Mouse (Mus musculus): ENCODE results near the gene Tpk1.

Gene Tpk1

GRCm38 (mm10) chr6:43475921-43476320 is 190.2 kb downstream of the Tpk1 start:
- in situ Hi-C loops (cut with MboI; ENCODE audit: low pct_unique_long_range_greater_than_20kb in 1 of 2, low sequenced_read_pairs in 2 of 2, unreplicated experiment in 1 of 2): no loop called here

- in situ Hi-C loops (cut with MboI; ENCODE audit: low pct_unique_long_range_greater_than_20kb in 1 of 2, low sequenced_read_pairs in 2 of 2, unreplicated experiment in 1 of 2): no loop called here
Measured at GRCm38 (mm10) chr6:43471556-43471955, 194.5 kb downstream of the Tpk1 start.

- in situ Hi-C loops (cut with MboI; ENCODE audit: low pct_unique_long_range_greater_than_20kb in 1 of 2, low sequenced_read_pairs in 2 of 2, unreplicated experiment in 1 of 2): no loop called here
Measured at GRCm38 (mm10) chr6:43468821-43469594, 197.1 kb downstream of the Tpk1 start.

GRCm38 (mm10) chr6:43462849-43463369 is 203.2 kb downstream of the Tpk1 start:
- in situ Hi-C loops (cut with MboI; ENCODE audit: low pct_unique_long_range_greater_than_20kb in 1 of 2, low sequenced_read_pairs in 2 of 2, unreplicated experiment in 1 of 2): no loop called here

GRCm38 (mm10) chr6:43462189-43462848 is 203.8 kb downstream of the Tpk1 start:
- in situ Hi-C loops (cut with MboI; ENCODE audit: low pct_unique_long_range_greater_than_20kb in 1 of 2, low sequenced_read_pairs in 2 of 2, unreplicated experiment in 1 of 2): no loop called here

GRCm38 (mm10) chr6:43459082-43459481 is 207.0 kb downstream of the Tpk1 start:
- in situ Hi-C loops (cut with MboI; ENCODE audit: low pct_unique_long_range_greater_than_20kb in 1 of 2, low sequenced_read_pairs in 2 of 2, unreplicated experiment in 1 of 2): no loop called here

GRCm38 (mm10) chr6:43457989-43458388 is 208.1 kb downstream of the Tpk1 start:
- in situ Hi-C loops (cut with MboI; ENCODE audit: low pct_unique_long_range_greater_than_20kb in 1 of 2, low sequenced_read_pairs in 2 of 2, unreplicated experiment in 1 of 2): no loop called here

- in situ Hi-C loops (cut with MboI; ENCODE audit: low pct_unique_long_range_greater_than_20kb in 1 of 2, low sequenced_read_pairs in 2 of 2, unreplicated experiment in 1 of 2): no loop called here
Measured at GRCm38 (mm10) chr6:43449498-43449897, 216.6 kb downstream of the Tpk1 start.

- in situ Hi-C loops (cut with MboI; ENCODE audit: low pct_unique_long_range_greater_than_20kb in 1 of 2, low sequenced_read_pairs in 2 of 2, unreplicated experiment in 1 of 2): no loop called here
Measured at GRCm38 (mm10) chr6:43445856-43446255, 220.2 kb downstream of the Tpk1 start.

GRCm38 (mm10) chr6:43442191-43442590 is 223.9 kb downstream of the Tpk1 start:
- in situ Hi-C loops (cut with MboI; ENCODE audit: low pct_unique_long_range_greater_than_20kb in 1 of 2, low sequenced_read_pairs in 2 of 2, unreplicated experiment in 1 of 2): no loop called here

GRCm38 (mm10) chr6:43435987-43436541 is 230.0 kb downstream of the Tpk1 start:
- in situ Hi-C loops (cut with MboI; ENCODE audit: low pct_unique_long_range_greater_than_20kb in 1 of 2, low sequenced_read_pairs in 2 of 2, unreplicated experiment in 1 of 2): no loop called here

GRCm38 (mm10) chr6:43434365-43434764 is 231.7 kb downstream of the Tpk1 start:
- in situ Hi-C loops (cut with MboI; ENCODE audit: low pct_unique_long_range_greater_than_20kb in 1 of 2, low sequenced_read_pairs in 2 of 2, unreplicated experiment in 1 of 2): no loop called here

GRCm38 (mm10) chr6:43424978-43425377 is 241.1 kb downstream of the Tpk1 start:
- in situ Hi-C loops (cut with MboI; ENCODE audit: low pct_unique_long_range_greater_than_20kb in 1 of 2, low sequenced_read_pairs in 2 of 2, unreplicated experiment in 1 of 2): no loop called here

- in situ Hi-C loops (cut with MboI; ENCODE audit: low pct_unique_long_range_greater_than_20kb in 1 of 2, low sequenced_read_pairs in 2 of 2, unreplicated experiment in 1 of 2): no loop called here
Measured at GRCm38 (mm10) chr6:43420358-43420979, 245.6 kb downstream of the Tpk1 start.

GRCm38 (mm10) chr6:43408949-43409348 is 257.1 kb downstream of the Tpk1 start:
- in situ Hi-C loops (cut with MboI; ENCODE audit: low pct_unique_long_range_greater_than_20kb in 1 of 2, low sequenced_read_pairs in 2 of 2, unreplicated experiment in 1 of 2): no loop called here

- in situ Hi-C loops (cut with MboI; ENCODE audit: low pct_unique_long_range_greater_than_20kb in 1 of 2, low sequenced_read_pairs in 2 of 2, unreplicated experiment in 1 of 2): no loop called here
Measured at GRCm38 (mm10) chr6:43403076-43403475, 263.0 kb downstream of the Tpk1 start.

GRCm38 (mm10) chr6:43402219-43402997 is 263.7 kb downstream of the Tpk1 start:
- in situ Hi-C loops (cut with MboI; ENCODE audit: low pct_unique_long_range_greater_than_20kb in 1 of 2, low sequenced_read_pairs in 2 of 2, unreplicated experiment in 1 of 2): no loop called here

- in situ Hi-C loops (cut with MboI; ENCODE audit: low pct_unique_long_range_greater_than_20kb in 1 of 2, low sequenced_read_pairs in 2 of 2, unreplicated experiment in 1 of 2): no loop called here
Measured at GRCm38 (mm10) chr6:43396426-43396825, 269.7 kb downstream of the Tpk1 start.

Data from mouse embryonic stem cell (cell line).